Mouse (Mus musculus) liver, postnatal 0 days (tissue): ENCODE results near the gene Ndufa6. TPM values are rescaled to one million over a fixed set of nuclear protein-coding genes. Genes with fewer than 3 reads are reported as not detected.

Experiments
- ATAC-seq: fragments of 200-750 bp; cut with Nextera tagmentation; 2 replicates; pipeline ENCODE4 v1.8.0; 2017; ENCODE audit warnings: mild to moderate bottlenecking, moderate library complexity
- DNase-seq: peaks from one replicate; pipeline ENCODE4 v3.0.0-alpha.2; 2016
- H3K27ac ChIP-seq: fragments of 300-500 bp; sonication (generic); 2 replicates; pipeline ENCODE4 v1.5.1; 2014; ENCODE audit warnings: antibody characterized with exemption, moderate library complexity, mild to moderate bottlenecking, low read depth
- H3K27me3 ChIP-seq: fragments of 300-500 bp; sonication (generic); 2 replicates; pipeline ENCODE4 v1.6.1; 2014; ENCODE audit warnings: low read length, control low read depth, mixed read lengths; ENCODE audit not compliant: insufficient read depth
- H3K36me3 ChIP-seq: fragments of 300-500 bp; sonication (generic); replicated peaks from 2 replicates; pipeline ENCODE4 v1.6.1; 2014; ENCODE audit warnings: mild to moderate bottlenecking, control low read depth, low read length, moderate library complexity, mixed read lengths; ENCODE audit not compliant: insufficient read depth
- H3K4me1 ChIP-seq: fragments of 300-500 bp; sonication (generic); 2 replicates; pipeline ENCODE4 v1.6.1; 2014; ENCODE audit warnings: antibody characterized with exemption, mild to moderate bottlenecking, control low read depth; ENCODE audit not compliant: insufficient read depth
- H3K4me2 ChIP-seq: fragments of 300-500 bp; sonication (generic); 2 replicates; pipeline ENCODE4 v1.6.1; 2014; ENCODE audit warnings: low read depth, mild to moderate bottlenecking, low read length, moderate library complexity, mixed read lengths
- H3K4me3 ChIP-seq: fragments of 300-500 bp; sonication (generic); 2 replicates; pipeline ENCODE4 v1.5.1; 2014; ENCODE audit warnings: low read depth, low read length
- H3K9ac ChIP-seq: fragments of 300-500 bp; sonication (generic); replicated peaks from 2 replicates; pipeline ENCODE4 v1.6.1; 2014; ENCODE audit warnings: mild to moderate bottlenecking, moderate library complexity
- H3K9me3 ChIP-seq: fragments of 300-500 bp; sonication (generic); 2 replicates; pipeline ENCODE4 v1.6.1; 2016; ENCODE audit warnings: mild to moderate bottlenecking, control low read depth, low read length, mixed read lengths
- CTCF ChIP-seq: sonication (generic); IDR thresholded peaks from 2 replicates; pipeline ENCODE4 v1.5.1; 2016; ENCODE audit warnings: antibody characterized with exemption, low read depth
- EP300 ChIP-seq: IDR thresholded peaks from 2 replicates; pipeline ENCODE4 v1.6.1; 2016; ENCODE audit warnings: antibody characterized with exemption, low read depth, mild to moderate bottlenecking
- WGBS: fragments of 180-500 bp; shearing (Covaris S2); extraction: QIAGEN DNeasy Blood & Tissue Kit; methylation state at CpG from one replicate; pipeline ENCODE4 v1.1.7; 2014; ENCODE audit not compliant: insufficient replicate concordance; 5-methylcytosine and 5-hydroxymethylcytosine counted together
- microRNA-seq: library from miRNA; unstranded; fragments of <30 nt; microRNA quantifications from one replicate; pipeline ENCODE4, GENCODE M21; 2016
- polyA plus RNA-seq: library from polyadenylated mRNA; unstranded; fragments of >200 nt; fragmentation: Nextera tagmentation; extraction: Ambion mirVana; gene quantifications from 2 replicates; pipeline ENCODE4 v1.2.1, GENCODE M21; 2015

The Ndufa6 gene
- polyA plus RNA-seq, 1 experiment from 2014 or later: 642 TPM

DNA sequence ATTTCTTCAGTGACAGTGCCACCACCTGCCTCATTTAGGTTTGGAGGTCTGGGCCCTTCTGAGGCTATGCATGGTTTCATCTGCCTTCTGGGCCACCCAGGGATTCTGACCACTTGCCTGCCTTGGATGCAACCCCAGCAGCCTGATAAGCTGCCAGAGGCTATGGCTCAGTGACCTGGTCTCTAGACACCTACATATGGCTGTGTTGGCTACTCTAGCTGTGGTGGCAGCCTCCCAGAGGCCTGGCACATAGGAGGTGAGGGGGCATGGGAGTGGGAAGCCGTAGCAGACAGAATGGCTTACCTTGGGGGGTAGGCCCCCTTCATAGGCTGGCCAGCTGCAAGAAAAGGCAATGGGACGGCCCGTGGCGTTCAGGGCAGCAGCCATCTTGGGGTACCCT is 18.9 kb downstream of the Ndufa6 start:
- 98% methylated on average over 4 of the region's 4 CpGs for WGBS
- H3K9ac ChIP-seq: no peak overlapping the region
- DNase-seq: no peak
- TF ChIP-seq EP300 (no peak), CTCF (no peak)
- peaks cover 44% of the 10 kb centered on the region for H3K36me3 ChIP-seq
- no peak overlapping the region for H3K4me2 ChIP-seq
- H3K9me3 ChIP-seq: no peaks in the 10 kb centered on the region
- H3K27ac ChIP-seq: no peak overlapping the region
- no peak for ATAC-seq
- H3K4me1 ChIP-seq: peaks cover 29% of the 10 kb centered on the region
- no peaks in the 10 kb centered on the region for H3K27me3 ChIP-seq
- H3K4me3 ChIP-seq: no peak overlapping the region

DNA sequence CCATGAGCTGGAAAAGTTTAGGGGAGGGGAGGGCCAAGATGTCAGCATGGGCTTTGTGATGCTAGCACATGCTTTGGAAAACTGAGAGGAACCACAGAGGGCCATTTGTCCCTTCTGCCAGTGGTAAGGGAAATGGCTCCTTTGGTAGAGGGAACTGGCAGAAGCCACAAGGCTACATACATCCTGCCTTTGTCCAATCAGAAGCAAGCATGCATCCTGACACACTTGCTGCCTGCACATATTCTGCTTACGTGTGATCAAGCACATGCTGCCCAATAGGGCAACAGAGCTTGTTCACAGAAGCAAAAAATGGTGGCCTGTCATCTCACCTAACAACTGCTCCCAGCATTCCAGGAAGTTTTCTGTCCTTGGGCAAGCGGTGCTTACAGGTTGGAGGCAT is 28.7 kb downstream of the Ndufa6 start:
- Histone ChIP-seq H3K27me3 (no peaks in the 10 kb centered on the region), H3K4me2 (no peak overlapping the region), H3K36me3 (peaks cover 14% of the 10 kb centered on the region), H3K9me3 (no peaks in the 10 kb centered on the region), H3K4me3 (no peak overlapping the region), H3K4me1 (no peaks in the 10 kb centered on the region), H3K9ac (no peak overlapping the region), H3K27ac (no peak overlapping the region)
- ATAC-seq (no peak), DNase-seq (no peak)
- TF ChIP-seq CTCF (no peak), EP300 (no peak)
- 71% methylated on average over 2 of the region's 2 CpGs for WGBS

DNA sequence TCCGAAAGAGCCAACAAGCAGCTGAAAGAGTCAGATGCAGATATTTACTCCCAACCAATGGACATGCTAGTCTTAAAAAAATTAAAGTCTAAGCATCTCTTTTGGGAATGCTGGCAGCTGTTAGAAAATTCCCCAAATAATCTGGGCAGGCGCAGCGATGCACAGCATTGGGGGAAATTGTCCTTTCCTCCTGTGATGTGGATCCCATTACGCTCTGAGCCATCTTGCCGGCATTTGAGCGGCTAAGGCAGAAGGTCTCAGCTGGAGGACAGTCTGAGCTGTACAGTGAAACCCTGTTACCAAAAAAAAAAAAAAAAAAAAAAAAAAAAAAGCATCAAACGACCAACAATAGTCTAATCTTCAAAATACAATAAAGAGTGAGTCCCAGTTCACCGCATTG is 31.9 kb downstream of the Ndufa6 start:
- 84% methylated on average over 8 of the region's 8 CpGs for WGBS
- no peaks in the 10 kb centered on the region for H3K36me3 ChIP-seq
- no peaks in the 10 kb centered on the region for H3K27me3 ChIP-seq
- no peak overlapping the region for H3K4me2 ChIP-seq
- no peak overlapping the region for H3K9ac ChIP-seq
- DNase-seq (no peak), ATAC-seq (no peak)
- TF ChIP-seq CTCF (no peak), EP300 (no peak)
- H3K9me3 ChIP-seq: no peaks in the 10 kb centered on the region
- H3K27ac ChIP-seq: no peak overlapping the region
- no peak overlapping the region for H3K4me3 ChIP-seq
- H3K4me1 ChIP-seq: no peaks in the 10 kb centered on the region

DNA sequence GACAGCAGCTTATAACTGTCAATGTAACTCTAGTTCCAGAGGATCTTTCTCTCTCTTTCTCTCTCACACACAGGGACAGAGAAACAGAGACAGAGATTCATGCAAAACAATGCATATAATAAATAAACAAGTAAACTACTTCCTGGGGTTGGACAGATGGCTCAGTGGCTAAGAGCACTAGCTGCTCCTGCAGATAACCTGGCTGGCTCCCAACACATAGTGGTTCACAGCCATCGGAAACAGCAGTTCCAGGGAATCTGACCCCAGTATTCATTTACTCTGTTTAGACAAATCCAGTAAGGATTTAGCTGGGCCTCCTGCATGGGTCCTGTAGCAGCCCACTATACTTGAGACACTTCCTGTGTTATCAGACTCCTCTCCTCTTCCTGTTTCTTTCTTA is 34.5 kb downstream of the Ndufa6 start:
- Histone ChIP-seq H3K4me2 (no peak overlapping the region), H3K36me3 (no peaks in the 10 kb centered on the region), H3K9me3 (no peaks in the 10 kb centered on the region), H3K4me3 (no peak overlapping the region), H3K27ac (no peak overlapping the region), H3K9ac (no peak overlapping the region), H3K4me1 (no peaks in the 10 kb centered on the region), H3K27me3 (no peaks in the 10 kb centered on the region)
- DNase-seq: no peak
- TF ChIP-seq EP300 (no peak), CTCF (no peak)
- 47% methylated on average over 1 of the region's 1 CpGs for WGBS
- ATAC-seq: no peak

DNA sequence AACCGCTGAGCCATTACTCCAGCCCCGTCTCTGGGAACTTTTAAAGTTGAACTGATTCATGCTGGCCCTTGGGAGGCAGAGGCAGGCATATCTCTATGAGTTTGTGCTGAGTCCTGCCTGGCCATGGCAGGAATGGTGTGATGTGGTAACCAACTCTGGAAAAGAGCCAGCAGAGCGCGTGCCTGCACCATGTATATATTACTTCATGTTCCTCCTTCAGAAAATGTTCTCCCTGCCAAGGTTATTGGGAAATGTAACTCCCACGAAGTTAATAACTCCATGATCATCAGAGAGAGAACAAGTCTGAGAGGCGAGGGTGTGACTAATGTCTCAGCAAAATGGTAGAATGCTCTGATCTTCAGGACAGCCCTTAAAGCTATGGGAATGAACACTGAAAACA is 36.3 kb downstream of the Ndufa6 start:
- Histone ChIP-seq H3K27me3 (no peaks in the 10 kb centered on the region), H3K9ac (no peak overlapping the region), H3K27ac (no peak overlapping the region), H3K36me3 (no peaks in the 10 kb centered on the region), H3K4me3 (no peak overlapping the region), H3K4me1 (no peaks in the 10 kb centered on the region), H3K4me2 (no peak overlapping the region), H3K9me3 (no peaks in the 10 kb centered on the region)
- ATAC-seq (no peak), DNase-seq (no peak)
- 73% methylated on average over 6 of the region's 6 CpGs for WGBS
- TF ChIP-seq EP300: no peak
- no peak for TF ChIP-seq CTCF

DNA sequence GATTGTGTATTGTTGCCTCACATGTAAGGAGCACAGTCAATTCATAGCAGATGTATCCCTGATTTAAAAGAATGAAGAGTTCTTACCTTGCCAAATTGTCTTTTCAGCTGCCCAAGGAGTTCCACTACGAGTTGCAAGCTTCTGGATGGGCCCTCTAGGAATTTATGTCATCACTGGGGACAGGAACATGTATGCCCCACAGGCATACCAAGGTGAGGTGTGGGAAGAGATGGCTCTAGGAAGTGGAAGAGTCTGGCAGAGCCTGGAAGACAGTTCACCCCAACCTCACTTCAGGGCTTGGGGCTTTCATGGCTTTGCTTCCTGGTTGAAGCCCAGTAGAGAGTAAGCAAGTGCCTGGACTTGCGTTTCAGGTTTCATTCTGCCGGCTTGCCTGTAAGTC is 45.7 kb downstream of the Ndufa6 start:
- Histone ChIP-seq H3K9me3 (no peaks in the 10 kb centered on the region), H3K4me1 (no peaks in the 10 kb centered on the region), H3K4me2 (no peak overlapping the region), H3K4me3 (no peak overlapping the region), H3K9ac (no peak overlapping the region), H3K36me3 (no peaks in the 10 kb centered on the region), H3K27me3 (no peaks in the 10 kb centered on the region), H3K27ac (no peak overlapping the region)
- TF ChIP-seq EP300 (no peak), CTCF (no peak)
- WGBS: 76% methylated on average over 3 of the region's 3 CpGs
- DNase-seq: no peak
- no peak for ATAC-seq

DNA sequence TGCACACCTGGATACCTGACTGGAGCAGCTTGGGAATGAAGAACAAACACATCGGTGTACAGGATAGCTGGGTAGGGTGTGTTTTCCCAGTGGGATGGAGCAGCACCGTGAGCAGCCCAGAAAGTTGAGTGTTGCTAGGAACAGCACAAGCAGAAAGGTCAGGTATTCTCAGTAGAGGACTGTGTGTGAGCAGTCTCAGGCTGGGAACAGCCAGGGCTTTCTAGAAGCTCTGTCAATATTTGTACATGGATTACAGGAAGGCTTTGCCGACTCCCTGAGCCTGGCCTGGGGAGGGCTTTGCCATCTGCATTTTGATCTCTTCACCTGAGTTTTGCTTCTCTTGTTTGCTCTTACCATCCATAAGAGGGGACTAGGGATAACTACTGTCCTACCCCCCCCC is 47.0 kb downstream of the Ndufa6 start:
- ATAC-seq (no peak), DNase-seq (no peak)
- 56% methylated on average over 3 of the region's 3 CpGs for WGBS
- H3K9ac ChIP-seq: no peak overlapping the region
- no peaks in the 10 kb centered on the region for H3K27me3 ChIP-seq
- H3K9me3 ChIP-seq: no peaks in the 10 kb centered on the region
- H3K4me2 ChIP-seq: no peak overlapping the region
- no peak overlapping the region for H3K4me3 ChIP-seq
- H3K4me1 ChIP-seq: no peaks in the 10 kb centered on the region
- TF ChIP-seq CTCF (no peak), EP300 (no peak)
- H3K27ac ChIP-seq: no peak overlapping the region
- H3K36me3 ChIP-seq: no peaks in the 10 kb centered on the region

Small RNAs within 50 kb of the gene (microRNA-seq; reads per million reads assigned to microRNA genes)
- gene Mir7684: not detected

Other genes with a start within 250 kb of the Ndufa6 start
- gene Ccdc134, start 226.4 kb downstream of the Ndufa6 start, polyA plus RNA-seq: 3.6 and 4.0 TPM in 2 replicates
- 30.3 and 33.6 TPM in 2 replicates for gene Srebf2, start 207.1 kb downstream of the Ndufa6 start, polyA plus RNA-seq
- gene Shisa8, start 141.5 kb downstream of the Ndufa6 start, polyA plus RNA-seq: 0.08 and 0.13 TPM in 2 replicates
- 2.0 and 2.3 TPM in 2 replicates for gene Tnfrsf13c, start 130.0 kb downstream of the Ndufa6 start, polyA plus RNA-seq
- 27.8 and 30.7 TPM in 2 replicates for gene Cenpm, start 109.6 kb downstream of the Ndufa6 start, polyA plus RNA-seq
- not detected in 2 replicates for gene 1500009C09Rik, start 101.9 kb downstream of the Ndufa6 start, polyA plus RNA-seq
- gene Sept3, start 79.4 kb downstream of the Ndufa6 start, polyA plus RNA-seq: 0.06 and 0.07 TPM in 2 replicates
- 0.07 and 0.09 TPM in 2 replicates for gene Wbp2nl, start 55.4 kb downstream of the Ndufa6 start, polyA plus RNA-seq
- gene Naga, start 15.4 kb downstream of the Ndufa6 start, polyA plus RNA-seq: 34.6 TPM in 2 replicates
- 16.1 and 17.5 TPM in 2 replicates for gene Pheta2, start 15.4 kb downstream of the Ndufa6 start, polyA plus RNA-seq
- gene Smdt1, start 15.4 kb downstream of the Ndufa6 start, polyA plus RNA-seq: 145 and 151 TPM in 2 replicates
- 42.0 and 44.9 TPM in 2 replicates for gene Cyp2d22, start 25.9 kb upstream of the Ndufa6 start, polyA plus RNA-seq
- 0.20 and 0.25 TPM in 2 replicates for gene Cyp2d11, start 39.7 kb upstream of the Ndufa6 start, polyA plus RNA-seq
- 384 and 387 TPM in 2 replicates for gene Cyp2d10, start 52.9 kb upstream of the Ndufa6 start, polyA plus RNA-seq
- 216 and 246 TPM in 2 replicates for gene Cyp2d9, start 79.1 kb upstream of the Ndufa6 start, polyA plus RNA-seq
- 0.07 TPM in 1 of 2 replicates, not detected in the other for gene Cyp2d12, start 200.8 kb upstream of the Ndufa6 start, polyA plus RNA-seq